Mouse (Mus musculus) forebrain, embryonic 13.5 days (tissue): ENCODE measurements at regions not wholly inside any gene's neighbourhood (a gene's known extent, or its start where the extent isn't known, plus 50 kb on each side); places are given as distances from the start of the nearest gene placed in this dataset.

Source experiments
- ATAC-seq: fragments of 200-750 bp; cut with Nextera tagmentation; 2 replicates; pipeline ENCODE4 v1.8.0; 2017
- H3K27ac ChIP-seq: fragments of 300-500 bp; sonication (generic); 2 replicates; pipeline ENCODE4 v1.5.1; 2015; ENCODE audit warnings: inconsistent platforms, mild to moderate bottlenecking, moderate library complexity
- H3K27me3 ChIP-seq: fragments of 300-500 bp; sonication (generic); 2 replicates; pipeline ENCODE4 v1.6.1; 2015; ENCODE audit warnings: mild to moderate bottlenecking, inconsistent platforms
- H3K36me3 ChIP-seq: fragments of 300-500 bp; sonication (generic); 2 replicates; pipeline ENCODE4 v1.6.1; 2015; ENCODE audit warnings: mild to moderate bottlenecking, inconsistent platforms; ENCODE audit not compliant: poor library complexity, severe bottlenecking
- H3K4me1 ChIP-seq: fragments of 300-500 bp; sonication (generic); 2 replicates; pipeline ENCODE4 v1.6.1; 2015; ENCODE audit warnings: inconsistent platforms
- H3K4me2 ChIP-seq: fragments of 300-500 bp; sonication (generic); 2 replicates; pipeline ENCODE4 v1.6.1; 2015; ENCODE audit warnings: inconsistent platforms, mild to moderate bottlenecking, moderate library complexity
- H3K4me3 ChIP-seq: fragments of 300-500 bp; sonication (generic); 2 replicates; pipeline ENCODE4 v1.5.1; 2015; ENCODE audit warnings: mild to moderate bottlenecking, inconsistent platforms
- H3K9ac ChIP-seq: fragments of 300-500 bp; sonication (generic); 2 replicates; pipeline ENCODE4 v1.6.1; 2015; ENCODE audit warnings: mild to moderate bottlenecking, inconsistent platforms
- H3K9me3 ChIP-seq: fragments of 300-500 bp; sonication (generic); replicated peaks from 2 replicates; pipeline ENCODE4 v1.6.1; 2016; ENCODE audit warnings: inconsistent platforms
- WGBS: fragments of 180-500 bp; shearing (Covaris S2); methylation state at CpG from one replicate; pipeline ENCODE4 v1.1.7; 2015; 5-methylcytosine and 5-hydroxymethylcytosine counted together

DNA sequence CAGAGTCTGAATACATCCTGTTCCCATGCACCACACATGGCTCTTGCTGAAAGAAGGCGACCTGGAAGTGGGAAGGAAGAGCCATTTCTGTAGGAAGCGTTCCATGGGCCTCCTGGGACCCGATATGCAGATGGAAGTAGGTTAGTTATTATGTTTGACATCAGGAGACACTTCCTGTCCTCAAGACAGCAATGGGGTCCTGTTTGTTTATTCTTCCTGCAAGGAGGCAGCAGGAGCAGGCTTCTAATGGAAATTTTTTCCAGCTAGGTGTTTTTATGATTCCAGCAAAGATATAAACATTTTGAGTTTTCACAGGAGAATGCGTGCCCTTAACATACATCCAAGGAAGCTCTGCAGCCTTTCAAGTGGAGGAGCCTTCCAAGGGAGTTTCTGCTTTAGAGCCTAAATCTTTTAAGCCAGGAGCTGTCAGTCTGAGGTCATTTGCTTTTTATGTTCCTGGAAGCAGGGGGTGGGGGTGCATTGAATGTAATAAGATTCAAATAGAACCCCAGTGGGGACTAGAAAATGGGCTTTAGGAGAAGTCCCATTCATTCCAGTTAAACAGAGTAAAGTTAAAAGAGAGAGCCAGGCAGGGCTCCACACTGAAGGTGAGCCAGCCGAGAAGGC is 146.9 kb downstream of the Kcnj2 start:
- H3K9ac ChIP-seq, result no peak overlapping the region
- no peak for ATAC-seq
- peak overlapping the region; percentile 34 for H3K4me2 ChIP-seq

DNA sequence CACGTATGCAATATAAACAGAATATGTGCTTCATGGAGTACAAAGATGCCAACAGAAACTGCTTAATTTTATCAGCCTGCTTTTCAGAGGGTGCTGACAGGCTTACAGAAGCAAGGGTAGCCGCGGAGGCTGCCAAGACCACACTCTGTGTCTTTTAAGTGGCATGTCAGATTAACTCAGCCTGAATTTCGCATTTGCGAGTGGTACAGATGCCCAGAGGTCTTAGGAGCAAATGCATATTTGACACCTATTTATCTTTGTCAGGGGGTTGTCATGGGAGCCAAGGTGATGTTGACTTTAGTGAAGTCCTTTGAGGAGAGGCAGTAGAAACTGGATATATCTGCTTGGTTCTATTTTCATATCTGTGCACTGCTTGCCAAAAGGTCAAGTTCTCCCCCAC is 149.0 kb downstream of the Kcnj2 start:
- Histone ChIP-seq H3K27me3 (no peaks in the 10 kb centered on the region), H3K4me1 (peaks cover 18% of the 10 kb centered on the region), H3K9ac (no peak overlapping the region), H3K27ac (no peak overlapping the region), H3K36me3 (no peaks in the 10 kb centered on the region), H3K4me2 (no peak overlapping the region), H3K9me3 (no peaks in the 10 kb centered on the region), H3K4me3 (no peak overlapping the region)
- WGBS, result 71% methylated on average over 5 of the region's 5 CpGs
- no peak for ATAC-seq

More for the DNA sequence above, 146.9 kb downstream of the Kcnj2 start:
- Histone ChIP-seq H3K27me3 (no peaks in the 10 kb centered on the region), H3K9me3 (no peaks in the 10 kb centered on the region), H3K4me3 (no peak overlapping the region), H3K36me3 (no peaks in the 10 kb centered on the region), H3K27ac (peak overlapping the region; percentile 81), H3K4me1 (peaks cover 18% of the 10 kb centered on the region)
- 8% methylated on average over 5 of the region's 5 CpGs for WGBS

DNA sequence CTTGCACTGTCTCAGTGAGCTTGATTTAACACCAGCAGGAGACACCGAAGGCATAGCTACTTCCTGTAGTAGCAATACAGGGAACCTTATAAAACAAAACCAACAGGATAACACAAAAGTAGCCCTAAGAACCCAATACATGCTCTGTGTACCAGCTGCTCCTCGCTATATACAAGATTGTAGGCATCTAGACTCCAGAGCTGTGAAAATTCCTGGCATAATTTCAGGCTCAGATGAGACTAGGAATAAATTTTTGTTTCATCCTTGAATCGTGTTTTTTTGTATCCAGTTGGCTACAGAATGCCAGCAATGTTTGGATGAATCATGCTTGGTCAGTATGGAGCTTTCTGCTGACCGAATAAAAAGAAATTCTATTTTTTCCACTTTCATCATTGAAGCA is 157.9 kb downstream of the Kcnj2 start:
- no peak overlapping the region for H3K4me2 ChIP-seq
- no peaks in the 10 kb centered on the region for H3K36me3 ChIP-seq
- H3K9ac ChIP-seq, result no peak overlapping the region
- no peaks in the 10 kb centered on the region for H3K9me3 ChIP-seq
- no peaks in the 10 kb centered on the region for H3K4me1 ChIP-seq
- H3K4me3 ChIP-seq, result no peak overlapping the region
- no peaks in the 10 kb centered on the region for H3K27me3 ChIP-seq
- 89% methylated on average over 4 of the region's 4 CpGs for WGBS
- no peak overlapping the region for H3K27ac ChIP-seq
- no peak for ATAC-seq

DNA sequence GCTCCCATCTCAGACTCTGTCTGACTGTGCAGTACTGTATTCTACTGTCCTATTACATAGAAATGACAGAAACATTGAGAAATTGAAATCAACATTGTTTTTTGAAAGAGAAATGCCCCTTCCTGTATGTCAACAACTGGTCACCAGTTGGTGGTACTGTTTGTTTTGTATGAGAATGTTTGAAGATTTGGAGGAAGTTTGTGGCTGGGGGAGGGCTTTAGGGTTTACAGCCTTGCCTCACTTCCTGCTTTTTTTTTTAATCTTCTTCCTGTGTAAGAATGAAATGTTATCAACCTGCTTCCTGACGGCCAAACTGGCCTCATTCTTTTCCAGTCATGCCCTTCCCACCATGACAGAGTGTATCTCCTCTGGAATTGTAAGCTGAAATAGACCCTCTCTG is 161.3 kb downstream of the Kcnj2 start:
- Histone ChIP-seq H3K9me3 (no peaks in the 10 kb centered on the region), H3K4me1 (no peaks in the 10 kb centered on the region), H3K27ac (no peak overlapping the region), H3K4me2 (no peak overlapping the region), H3K27me3 (no peaks in the 10 kb centered on the region), H3K9ac (no peak overlapping the region), H3K36me3 (no peaks in the 10 kb centered on the region), H3K4me3 (no peak overlapping the region)
- no peak for ATAC-seq
- WGBS, result 91% methylated on average over 1 of the region's 1 CpGs

DNA sequence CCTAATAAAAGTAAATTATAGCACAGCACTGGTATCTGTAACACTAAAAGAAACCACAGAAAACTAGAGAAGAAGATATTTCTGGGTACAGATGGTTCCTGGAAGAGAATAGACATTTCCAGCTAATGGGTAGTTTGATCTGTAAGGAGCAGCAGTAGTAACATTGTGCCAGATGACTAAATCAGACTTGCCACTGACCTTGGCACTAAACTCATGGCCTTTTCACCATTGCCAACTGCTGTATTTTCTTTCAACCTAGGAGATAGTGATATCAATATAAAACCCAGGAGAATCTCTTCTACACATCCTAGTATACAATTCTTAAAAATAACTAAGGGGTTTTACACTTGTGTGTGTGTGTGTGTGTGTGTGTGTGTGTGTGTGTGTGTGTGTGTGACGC is 170.8 kb downstream of the Kcnj2 start:
- H3K4me3 ChIP-seq, result no peak overlapping the region
- no peaks in the 10 kb centered on the region for H3K27me3 ChIP-seq
- no peaks in the 10 kb centered on the region for H3K9me3 ChIP-seq
- H3K4me2 ChIP-seq, result no peak overlapping the region
- ATAC-seq, result no peak
- H3K4me1 ChIP-seq, result no peaks in the 10 kb centered on the region
- H3K27ac ChIP-seq, result no peak overlapping the region
- WGBS, result 96% methylated on average over 1 of the region's 1 CpGs
- H3K36me3 ChIP-seq, result no peaks in the 10 kb centered on the region
- no peak overlapping the region for H3K9ac ChIP-seq

DNA sequence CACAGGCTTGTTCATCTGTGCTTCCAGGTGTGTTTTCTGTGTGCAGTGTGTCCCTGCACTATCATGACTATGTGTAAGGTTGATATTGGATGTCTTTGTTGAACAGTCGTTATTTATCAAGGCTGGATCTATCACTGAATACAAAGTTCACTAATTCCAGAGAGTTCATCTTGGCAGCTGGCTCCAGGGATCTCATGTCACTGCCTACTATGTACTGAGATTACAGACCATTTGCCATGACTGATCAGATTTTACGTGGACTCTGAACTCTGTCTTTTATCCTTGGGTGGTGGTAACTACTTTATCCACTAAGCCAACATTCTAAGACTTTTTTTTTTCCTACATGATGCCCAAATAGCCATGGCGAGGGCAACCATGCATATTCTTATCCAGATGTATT is 173.8 kb downstream of the Kcnj2 start:
- Histone ChIP-seq H3K27me3 (no peaks in the 10 kb centered on the region), H3K4me2 (no peak overlapping the region), H3K9ac (no peak overlapping the region), H3K9me3 (no peaks in the 10 kb centered on the region), H3K36me3 (no peaks in the 10 kb centered on the region), H3K4me1 (no peaks in the 10 kb centered on the region), H3K4me3 (no peak overlapping the region), H3K27ac (no peak overlapping the region)
- WGBS, result 77% methylated on average over 3 of the region's 3 CpGs
- no peak for ATAC-seq

DNA sequence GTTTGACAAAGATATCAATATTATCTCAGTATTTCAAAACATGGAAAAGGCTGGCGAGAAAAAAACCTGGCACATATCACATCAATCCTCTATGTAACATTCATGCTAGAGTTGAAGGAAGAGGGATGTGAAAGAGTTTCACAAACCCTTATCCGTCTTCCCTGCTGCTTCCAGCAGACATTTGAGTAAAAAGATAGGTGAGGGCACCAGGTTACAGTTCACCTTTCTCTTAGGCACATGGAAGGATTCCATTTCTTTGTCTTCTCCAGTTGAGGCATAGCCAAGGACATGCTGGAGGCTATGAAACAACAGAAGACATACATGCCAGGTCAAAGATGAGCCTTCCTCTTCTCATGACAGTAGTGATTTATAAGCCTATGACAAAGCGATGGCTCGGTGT is 186.3 kb downstream of the Kcnj2 start:
- Histone ChIP-seq H3K4me2 (no peak overlapping the region), H3K9me3 (no peaks in the 10 kb centered on the region), H3K4me3 (no peak overlapping the region), H3K9ac (no peak overlapping the region), H3K4me1 (no peaks in the 10 kb centered on the region), H3K27me3 (no peaks in the 10 kb centered on the region), H3K27ac (no peak overlapping the region), H3K36me3 (no peaks in the 10 kb centered on the region)
- 89% methylated on average over 4 of the region's 4 CpGs for WGBS
- ATAC-seq, result no peak

DNA sequence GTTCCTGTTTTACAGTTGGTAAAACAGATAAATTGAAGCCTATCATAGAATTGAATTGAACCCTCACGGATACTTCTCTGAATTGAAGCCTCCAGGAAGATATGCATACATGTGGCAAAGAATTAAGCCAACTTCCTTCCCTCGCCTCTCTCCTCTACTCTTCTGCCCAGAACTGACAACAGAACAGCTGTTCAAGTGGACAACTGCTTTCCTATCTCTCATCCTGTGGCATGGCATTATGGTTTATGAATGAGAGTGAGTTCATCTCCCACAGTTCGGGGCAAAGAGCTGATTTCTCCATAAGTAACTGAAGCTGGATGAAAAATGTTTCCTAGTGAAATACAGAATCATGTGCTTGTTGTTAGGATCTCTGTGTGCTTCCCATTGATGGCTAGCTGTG is 190.6 kb downstream of the Kcnj2 start:
- H3K9me3 ChIP-seq, result no peaks in the 10 kb centered on the region
- no peak overlapping the region for H3K9ac ChIP-seq
- H3K36me3 ChIP-seq, result no peaks in the 10 kb centered on the region
- 86% methylated on average over 3 of the region's 3 CpGs for WGBS
- ATAC-seq, result no peak
- H3K4me3 ChIP-seq, result no peak overlapping the region
- no peak overlapping the region for H3K4me2 ChIP-seq
- peaks cover 8% of the 10 kb centered on the region for H3K4me1 ChIP-seq
- H3K27ac ChIP-seq, result no peak overlapping the region
- H3K27me3 ChIP-seq, result 0 out of 2 replicates have a peak, but pooled peaks cover 3% of the 10 kb centered on the region

DNA sequence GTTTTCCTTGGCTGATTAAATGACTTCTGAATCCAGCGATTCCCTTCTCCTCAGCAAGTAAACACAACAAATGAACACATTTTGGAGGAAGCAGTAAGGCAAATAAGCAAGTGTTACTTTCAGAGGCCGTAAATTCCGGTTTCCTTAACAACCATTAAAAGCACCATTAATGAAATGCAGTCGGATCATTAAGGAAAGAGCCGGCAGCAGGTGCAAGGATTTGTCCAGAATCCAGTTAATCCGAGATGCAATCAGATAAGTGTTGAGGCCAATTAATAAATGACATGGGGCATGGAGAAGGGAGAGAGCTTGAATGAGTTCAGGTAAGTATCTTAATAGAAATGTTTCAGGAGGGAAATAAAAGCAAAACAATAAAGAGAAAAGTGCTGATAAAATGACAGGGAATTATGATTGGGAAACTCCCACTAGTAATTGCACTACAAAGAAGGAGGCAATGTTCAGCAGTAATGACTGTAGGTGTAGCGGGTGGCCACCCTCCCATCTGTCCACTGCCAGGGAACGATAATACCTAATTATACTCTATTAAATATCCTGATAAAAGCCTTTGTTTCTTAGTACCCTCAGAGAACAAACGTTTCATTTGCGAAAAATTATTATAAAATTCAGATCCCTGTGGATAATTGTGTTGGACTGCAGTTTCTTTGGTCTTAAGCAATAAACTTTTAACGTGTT is 194.9 kb downstream of the Kcnj2 start:
- Histone ChIP-seq H3K27ac (no peak overlapping the region), H3K4me2 (no peak overlapping the region), H3K9me3 (no peaks in the 10 kb centered on the region), H3K4me3 (no peak overlapping the region), H3K4me1 (peaks cover 8% of the 10 kb centered on the region), H3K9ac (no peak overlapping the region), H3K36me3 (no peaks in the 10 kb centered on the region), H3K27me3 (0 out of 2 replicates have a peak, but pooled peaks cover 3% of the 10 kb centered on the region)
- ATAC-seq, result peak; percentile 59; the same call in 1 of the 2 replicates
- 24% methylated on average over 11 of the region's 11 CpGs for WGBS

DNA sequence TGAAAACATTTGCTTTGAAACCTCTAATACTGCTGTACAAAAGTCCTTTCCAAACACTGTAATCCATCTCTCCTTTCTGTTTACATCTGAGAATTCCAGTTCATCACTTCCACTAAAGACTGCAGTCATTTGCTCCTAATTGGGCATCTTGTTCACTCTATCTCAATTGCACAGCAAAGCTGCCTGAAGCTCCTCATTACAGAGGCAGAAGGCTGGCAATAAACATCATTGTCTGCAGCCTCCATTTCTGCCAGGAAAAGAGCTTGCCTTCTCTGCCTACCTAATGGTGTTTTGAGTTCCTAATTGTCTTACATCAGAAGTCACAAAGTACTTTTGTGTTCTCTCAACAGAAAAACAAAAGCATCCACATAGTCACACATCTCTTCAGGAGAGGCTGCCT is 207.7 kb downstream of the Kcnj2 start:
- H3K4me1 ChIP-seq, result peaks cover 6% of the 10 kb centered on the region
- H3K9ac ChIP-seq, result no peak overlapping the region
- H3K9me3 ChIP-seq, result no peaks in the 10 kb centered on the region
- no peak overlapping the region for H3K4me3 ChIP-seq
- peak; percentile 63; the same call in 1 of the 2 replicates for ATAC-seq
- H3K27me3 ChIP-seq, result peaks cover 22% of the 10 kb centered on the region
- H3K27ac ChIP-seq, result no peak overlapping the region
- no peaks in the 10 kb centered on the region for H3K36me3 ChIP-seq
- H3K4me2 ChIP-seq, result no peak overlapping the region

DNA sequence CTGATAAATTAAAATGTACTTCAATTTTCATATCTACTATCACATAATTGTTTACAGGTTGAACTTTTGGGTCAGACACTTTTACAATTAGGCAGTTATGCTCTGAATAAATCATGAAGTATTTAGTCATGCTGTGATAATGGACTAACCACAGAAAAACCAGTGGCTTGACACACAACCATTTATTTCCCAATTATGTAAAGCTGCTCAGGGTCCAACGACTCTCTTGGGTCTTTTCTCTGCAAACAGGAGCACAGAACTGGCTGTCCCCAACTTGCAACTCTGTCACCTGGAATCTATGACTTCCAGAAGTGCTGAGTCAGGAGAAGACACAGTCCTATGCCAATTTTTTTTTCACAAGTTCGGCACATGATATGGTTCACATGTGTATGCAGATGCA is 214.8 kb downstream of the Kcnj2 start:
- Histone ChIP-seq H3K27ac (no peak overlapping the region), H3K9ac (no peak overlapping the region), H3K36me3 (no peaks in the 10 kb centered on the region), H3K27me3 (peaks cover 13% of the 10 kb centered on the region; the same call in 1 of the 2 replicates), H3K4me2 (no peak overlapping the region), H3K9me3 (no peaks in the 10 kb centered on the region), H3K4me1 (no peaks in the 10 kb centered on the region), H3K4me3 (no peak overlapping the region)
- 42% methylated on average over 2 of the region's 2 CpGs for WGBS
- no peak for ATAC-seq

DNA sequence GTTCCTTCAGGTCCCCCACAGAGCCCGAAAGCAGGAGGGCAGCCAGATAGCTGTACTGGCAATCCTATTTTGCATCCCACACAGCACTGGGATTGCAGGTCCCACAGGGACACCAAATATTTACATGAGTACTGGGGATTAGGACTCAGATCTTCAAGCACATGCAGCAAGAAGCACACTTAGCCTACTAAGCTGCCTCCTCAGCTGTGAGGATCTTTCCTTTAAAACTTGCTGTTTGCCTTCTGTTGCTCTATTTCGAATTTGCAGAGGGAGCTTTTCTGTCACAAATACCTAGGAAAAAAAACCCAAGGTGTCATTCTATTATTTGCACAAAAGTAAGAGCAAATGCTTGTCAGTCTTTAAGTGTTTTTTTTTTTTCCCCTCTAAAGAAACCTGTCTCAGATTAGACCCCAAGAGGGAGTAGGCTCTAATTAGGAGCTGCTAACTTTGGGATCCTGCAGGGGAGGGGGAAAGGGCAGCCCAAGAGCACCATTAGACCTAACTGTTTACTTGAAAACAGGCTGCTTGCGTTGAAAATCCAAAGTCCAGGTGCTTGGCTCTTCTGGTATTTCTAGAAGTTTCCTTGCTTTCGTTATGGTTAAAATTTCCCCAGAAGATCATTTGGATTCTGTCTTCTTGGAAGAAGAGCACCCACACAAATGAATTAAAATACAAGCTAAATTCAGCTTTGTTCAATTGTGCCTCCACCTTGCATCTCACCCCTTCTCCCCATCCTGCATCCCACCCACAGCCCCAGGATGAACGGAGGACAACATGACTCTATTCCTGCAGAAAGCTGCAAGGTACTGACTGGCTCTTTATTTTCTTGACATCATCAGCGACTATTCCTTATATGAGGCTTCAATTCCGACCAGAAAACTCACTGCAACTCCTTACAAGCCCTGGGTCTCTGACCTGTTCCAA is 215.5 kb downstream of the Kcnj2 start:
- 0 out of 2 replicates have a peak overlapping the region, but pooled peaks have one; percentile 8 for H3K9ac ChIP-seq
- WGBS, result 35% methylated on average over 7 of the region's 7 CpGs
- no peak overlapping the region for H3K4me2 ChIP-seq
- H3K27ac ChIP-seq, result no peak overlapping the region
- peaks cover 9% of the 10 kb centered on the region; the same call in 1 of the 2 replicates for H3K27me3 ChIP-seq
- no peak overlapping the region for H3K4me3 ChIP-seq
- no peaks in the 10 kb centered on the region for H3K9me3 ChIP-seq
- no peaks in the 10 kb centered on the region for H3K36me3 ChIP-seq
- no peaks in the 10 kb centered on the region for H3K4me1 ChIP-seq
- no peak for ATAC-seq
